Mouse (Mus musculus) retina, adult 2 months (tissue): ENCODE data around the gene Vmn2r30.
"Not testable (repeated sequence)": the region's sequence is repeated elsewhere in the genome, so short reads cannot be mapped to it uniquely, and the experiment has no call there.

Experiments
- DNase-seq: peaks from one replicate; pipeline ENCODE4 v3.0.0-alpha.2; 2012; ENCODE audit warnings: low read depth, low spot score

Vmn2r30 gene

GRCm38 (mm10) chr7:7337509-7337908 is at the start of gene Vmn2r30:
Gene Vmn2r30 (minus strand): TSS chr7:7337609.
- not testable (repeated sequence) for DNase-seq

- not testable (repeated sequence) for DNase-seq
Measured at GRCm38 (mm10) chr7:7374431-7374830, 37.0 kb upstream of the Vmn2r30 start, which contains the start of gene Gm45783. Gene Gm45783 (minus strand): TSS chr7:7374573.

- peak; percentile 39 for DNase-seq
Measured at GRCm38 (mm10) chr7:7295595-7295994, 41.8 kb downstream of the Vmn2r30 start.

GRCm38 (mm10) chr7:7281383-7281782 is 56.0 kb downstream of the Vmn2r30 start:
- DNase-seq: no peak

GRCm38 (mm10) chr7:7277966-7278567 is 59.3 kb downstream of the Vmn2r30 start, which contains the start of gene Gm45844:
Gene Gm45844 (minus strand): TSS chr7:7278289.
- DNase-seq: peak; percentile 55

- DNase-seq: not testable (repeated sequence)
Measured at GRCm38 (mm10) chr7:7277556-7277955, 59.9 kb downstream of the Vmn2r30 start.
